Mouse (Mus musculus) kidney, postnatal 36 days (tissue): Measurements from ENCODE around the gene Tmem151b.

ENCODE experiments used
- DNase-seq, 2 experiments: peaks; one replicate each; pipeline ENCODE4 v3.0.0; 2021 to 2022; ENCODE audit warnings: mixed read lengths in 2 of 2

The Tmem151b gene

DNA sequence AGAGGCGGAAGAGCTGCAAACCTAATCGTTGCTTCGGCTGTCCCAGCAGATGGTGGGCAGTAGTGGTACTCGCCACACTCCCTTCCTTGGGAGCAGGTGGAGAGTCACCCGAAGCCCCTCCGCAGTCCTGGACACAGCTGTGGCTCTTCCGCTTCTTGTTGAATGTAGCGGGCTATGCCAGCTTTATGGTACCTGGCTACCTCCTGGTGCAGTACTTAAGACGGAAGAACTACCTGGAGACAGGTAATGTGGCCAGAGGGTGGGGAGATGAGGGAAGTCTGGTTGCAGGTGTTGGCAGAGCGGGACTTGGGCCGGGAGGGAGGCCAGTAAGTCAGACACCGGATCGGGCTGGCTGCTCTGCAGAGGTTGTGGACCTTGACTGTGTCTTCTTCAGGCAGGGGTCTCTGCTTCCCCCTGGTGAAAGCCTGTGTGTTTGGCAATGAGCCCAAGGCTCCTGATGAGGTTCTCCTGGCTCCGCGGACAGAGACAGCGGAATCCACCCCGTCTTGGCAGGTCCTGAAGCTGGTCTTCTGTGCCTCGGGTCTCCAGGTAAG, 15.1 kb upstream of the Tmem151b start:
- DNase-seq, result peak in 1 of 2 experiments; percentile 41

DNA sequence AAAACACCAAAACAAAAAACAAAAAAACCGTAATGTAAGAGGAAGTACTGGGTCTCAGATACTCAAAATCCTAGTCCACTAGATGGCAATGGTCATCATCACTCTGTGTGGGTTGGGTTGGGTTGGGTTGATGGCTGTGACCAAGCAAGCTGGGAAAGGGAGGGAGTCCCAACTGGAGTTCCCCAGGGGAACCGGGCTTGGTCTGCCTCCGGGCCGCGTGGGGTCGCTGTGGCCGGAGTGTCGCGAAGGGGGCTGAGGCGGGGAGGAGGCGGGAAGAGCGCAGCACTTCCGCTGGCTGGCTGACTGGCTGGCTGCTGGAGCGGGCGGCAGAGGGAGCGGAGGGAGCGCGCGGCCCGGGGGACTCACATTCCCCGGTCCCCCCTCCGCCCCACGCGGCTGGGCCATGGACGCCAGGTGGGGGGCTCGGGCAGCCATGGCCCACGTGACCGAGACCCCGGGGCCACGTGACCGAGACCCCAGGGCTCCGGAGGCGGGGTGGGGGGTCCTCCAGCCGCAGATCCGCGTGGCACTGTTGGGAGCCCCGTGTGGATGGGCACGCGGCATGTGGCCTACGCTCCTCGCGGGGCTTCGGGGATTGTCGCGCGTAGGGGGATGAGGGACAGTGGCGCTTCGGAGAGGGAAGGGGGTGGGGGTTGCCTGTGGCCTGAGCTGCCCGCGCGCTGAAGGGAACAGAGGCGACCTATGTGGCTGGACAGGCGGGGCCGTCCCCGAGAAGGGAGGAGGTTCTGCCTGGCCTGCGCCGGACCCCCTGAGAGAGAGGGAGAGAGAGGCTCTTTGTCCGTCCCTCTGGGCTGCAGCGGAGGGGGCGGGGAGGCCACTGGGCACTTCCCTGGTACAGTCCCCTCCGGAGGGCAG, 14.4 kb upstream of the Tmem151b start, which contains the start of gene Slc35b2:
Gene Slc35b2 (plus strand): TSS at position 220 of the 876 bp plus-strand sequence.
- DNase-seq, result peak; percentile 94 to 96

DNA sequence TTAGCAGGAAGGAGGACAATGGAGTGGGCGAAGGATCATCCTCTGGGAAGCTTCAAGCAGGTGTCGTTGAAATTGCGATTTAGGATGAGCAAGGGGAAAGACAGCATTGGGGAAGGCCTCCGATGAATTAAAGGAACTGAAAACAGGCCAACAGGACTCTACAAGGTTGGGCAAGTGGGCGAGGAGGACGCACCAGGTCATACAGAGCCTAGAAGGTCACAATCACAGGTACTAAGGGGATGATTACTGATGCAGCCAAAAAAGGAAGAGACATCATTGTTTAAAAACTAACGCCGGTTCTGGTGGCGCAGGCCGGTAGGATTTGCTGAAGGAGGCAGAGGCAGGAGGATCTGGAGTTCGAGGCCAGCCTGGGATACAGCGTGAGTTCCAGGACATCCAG, 13.7 kb upstream of the Tmem151b start:
- DNase-seq, result no peak

DNA sequence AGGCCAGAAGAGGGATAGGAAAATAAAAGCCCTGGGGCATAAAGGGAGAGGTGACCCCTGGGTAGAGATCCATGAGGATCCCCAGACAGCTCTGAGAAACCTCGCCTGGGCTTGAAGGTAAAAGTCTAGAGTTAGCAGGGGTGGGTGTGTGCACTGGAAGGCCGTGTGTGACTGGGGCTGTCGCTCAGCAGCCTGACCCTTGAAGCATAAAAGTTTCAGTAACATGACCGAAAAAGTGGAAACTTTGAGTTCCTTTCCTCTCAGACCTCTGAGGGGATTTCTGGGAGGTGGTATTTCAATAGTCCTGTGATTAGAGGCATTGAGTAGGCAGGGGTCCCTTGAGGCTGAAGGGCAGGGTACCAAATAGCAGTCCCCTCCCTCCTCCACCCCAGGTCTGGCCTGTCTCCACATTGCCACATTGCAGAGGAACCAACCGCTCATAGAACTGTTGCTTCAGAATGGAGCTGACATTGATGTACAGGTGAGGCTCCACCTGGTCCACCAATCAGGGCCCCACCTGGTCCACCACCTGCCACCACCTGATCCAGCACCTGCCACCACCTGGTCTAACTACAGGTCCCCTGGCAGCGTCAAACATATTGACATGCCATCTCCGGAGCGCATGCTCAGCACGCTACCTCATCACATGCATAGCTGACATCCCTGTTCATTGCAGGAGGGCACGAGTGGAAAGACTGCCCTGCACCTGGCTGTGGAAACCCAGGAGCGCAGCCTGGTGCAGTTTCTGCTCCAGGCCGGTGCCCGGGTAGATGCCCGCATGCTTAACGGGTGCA, 10.5 kb upstream of the Tmem151b start:
- DNase-seq, result no peak

DNA sequence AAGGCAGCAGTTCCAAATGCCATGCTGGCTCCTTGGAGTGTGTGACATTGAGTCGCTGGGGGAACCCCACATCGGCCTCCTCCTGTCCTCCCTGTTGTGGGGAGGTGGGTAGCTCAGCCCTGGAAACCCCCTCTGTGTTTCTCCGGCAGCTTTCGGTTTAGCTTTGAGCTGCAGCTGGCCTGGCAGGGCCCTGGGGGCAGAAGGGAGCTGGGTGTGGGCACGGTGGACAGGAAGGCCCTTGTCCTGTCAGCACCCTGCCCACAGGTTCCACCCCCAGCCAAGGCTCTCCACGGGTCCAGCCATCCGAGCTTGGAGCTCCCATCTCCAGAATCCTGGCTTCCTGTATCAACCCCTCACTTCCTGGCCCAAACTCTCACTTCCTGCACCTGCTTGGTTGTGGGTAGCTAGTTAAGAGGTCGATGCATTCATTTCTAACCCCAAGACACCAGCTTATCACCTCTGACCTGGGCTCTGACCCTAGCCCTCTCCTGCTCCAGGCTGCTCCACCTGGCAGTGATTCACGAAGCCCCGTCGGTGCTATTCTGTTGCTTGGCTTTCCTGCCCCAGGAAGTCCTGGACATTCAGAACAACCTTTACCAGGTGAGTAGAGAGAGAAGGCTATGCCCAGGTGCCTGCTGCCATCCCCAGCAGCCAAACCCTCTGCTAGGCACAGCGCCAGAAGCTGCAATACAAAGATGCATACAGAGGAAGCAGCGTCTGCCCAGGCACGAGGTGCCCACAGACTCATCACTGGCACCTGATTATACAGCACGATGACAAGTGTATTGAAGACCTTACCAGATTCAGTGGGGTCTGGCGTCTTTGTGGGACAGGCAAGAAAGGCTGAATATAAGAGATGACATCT, 8.8 kb upstream of the Tmem151b start:
- DNase-seq, result no peak

DNA sequence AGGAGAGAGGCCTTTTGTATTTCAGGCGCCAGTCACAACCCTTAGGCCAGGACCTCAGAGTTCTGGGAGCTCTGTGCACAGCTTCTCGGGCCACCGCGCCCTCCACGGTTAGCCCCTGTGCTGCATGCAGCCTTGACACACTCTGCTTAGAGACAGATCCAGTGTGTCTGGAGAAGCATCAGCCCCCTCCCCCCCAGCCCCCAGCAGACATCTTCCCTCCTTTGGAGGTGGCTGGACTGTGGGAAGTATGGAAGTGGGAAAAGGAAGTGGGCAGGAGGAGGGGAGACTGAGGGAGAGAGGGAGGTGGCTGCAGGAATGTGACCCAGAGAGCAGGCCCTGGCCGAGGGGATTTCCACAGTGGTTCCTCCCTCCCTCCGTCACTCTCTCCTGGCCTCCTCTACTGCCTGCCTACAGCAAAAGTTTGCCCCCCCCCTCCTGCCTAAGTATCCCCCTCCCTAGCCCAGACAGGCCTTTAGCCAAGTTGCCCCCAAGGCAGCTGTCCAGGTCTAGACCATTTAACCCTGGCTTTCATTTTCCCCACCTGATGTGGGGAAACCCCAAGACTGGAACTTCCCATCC, 7.9 kb upstream of the Tmem151b start:
- no peak for DNase-seq

DNA sequence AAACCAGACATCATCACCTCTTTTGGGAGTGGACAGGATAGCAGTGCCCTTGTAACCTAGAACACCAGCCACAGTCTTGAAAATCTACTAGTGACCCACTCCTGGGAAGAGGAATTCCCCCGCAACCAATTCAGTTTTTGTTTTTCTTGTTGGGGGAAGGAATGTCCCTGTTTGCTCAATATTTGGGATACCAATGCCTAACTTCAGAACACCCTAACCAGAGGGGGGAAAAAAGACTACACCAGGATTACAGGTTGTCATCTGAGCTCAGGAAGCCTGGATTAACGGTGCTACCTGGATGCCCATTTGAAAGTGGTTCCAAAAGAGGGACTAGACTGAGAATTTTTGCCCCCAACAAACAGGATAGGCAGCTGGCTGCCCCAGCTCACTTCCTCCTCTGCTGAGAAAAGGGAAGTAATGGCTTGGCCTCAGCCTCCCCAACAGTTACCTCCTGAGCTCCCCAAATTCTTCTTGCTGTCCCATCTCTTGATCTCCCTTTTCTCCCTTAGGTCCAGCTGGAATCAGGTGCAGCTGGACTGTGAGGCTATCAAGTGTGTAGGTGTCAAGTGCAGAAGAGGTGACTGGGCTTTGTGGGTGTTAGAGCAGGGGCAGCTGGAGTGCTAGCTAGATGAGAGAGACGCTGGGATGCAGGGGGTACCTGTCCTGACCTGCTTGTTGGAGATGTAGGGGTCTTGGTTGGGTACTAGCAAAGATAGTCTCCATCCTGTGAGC, 7.2 kb upstream of the Tmem151b start:
- DNase-seq, result no peak

DNA sequence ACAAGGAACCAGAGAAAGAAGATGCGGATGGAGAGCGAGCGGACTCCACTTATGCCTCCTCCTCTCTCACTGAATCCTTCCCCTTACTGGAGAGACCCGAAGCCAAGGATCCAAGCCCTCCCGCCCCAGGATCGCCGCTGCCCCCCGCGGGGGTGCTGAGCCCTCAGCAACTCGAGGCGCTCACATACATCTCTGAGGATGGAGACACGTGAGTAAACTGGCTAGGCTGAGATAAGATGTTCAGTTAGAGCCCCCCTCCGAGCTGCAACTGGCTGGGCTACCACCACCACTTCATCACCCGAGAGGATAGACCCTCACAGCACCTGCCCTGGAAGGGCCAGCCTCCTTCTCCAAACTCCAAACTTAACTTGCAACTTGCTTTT, 6.6 kb upstream of the Tmem151b start:
- DNase-seq, result no peak

DNA sequence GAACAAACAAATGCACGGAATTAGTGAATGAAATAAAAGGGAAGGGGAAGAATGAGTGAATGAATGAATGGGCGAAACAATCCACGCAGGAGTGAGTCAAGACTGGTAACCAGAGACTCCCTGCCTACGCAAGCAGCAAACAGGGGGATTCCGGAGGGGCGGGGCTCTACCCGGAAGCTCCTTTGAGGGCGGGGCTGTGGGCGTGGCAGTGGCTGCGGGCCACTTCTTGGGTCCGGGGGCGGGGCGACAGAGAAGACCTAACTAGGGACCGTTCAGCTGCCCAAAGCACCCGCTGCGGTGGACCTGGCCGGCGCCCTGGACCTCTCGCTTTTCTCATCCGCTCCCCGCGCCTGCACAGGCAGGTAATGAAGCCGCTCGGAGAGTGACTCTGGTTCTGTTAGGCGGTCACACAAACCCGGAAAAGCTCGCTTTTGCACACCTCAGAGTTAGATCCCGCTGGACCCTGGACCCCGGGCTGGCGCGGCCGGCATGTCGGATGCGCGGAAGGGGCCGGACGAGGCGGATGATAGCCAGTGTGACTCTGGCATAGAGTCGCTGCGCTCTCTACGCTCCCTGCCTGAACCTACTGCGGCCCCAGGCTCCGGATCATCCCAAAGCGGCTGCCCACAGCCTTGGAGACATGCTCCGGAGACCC, 6.1 kb upstream of the Tmem151b start, which contains the start of gene Nfkbie:
Gene Nfkbie (plus strand): TSS at position 252 of the 655 bp plus-strand sequence.
- peak; percentile 97 to 99 for DNase-seq

DNA sequence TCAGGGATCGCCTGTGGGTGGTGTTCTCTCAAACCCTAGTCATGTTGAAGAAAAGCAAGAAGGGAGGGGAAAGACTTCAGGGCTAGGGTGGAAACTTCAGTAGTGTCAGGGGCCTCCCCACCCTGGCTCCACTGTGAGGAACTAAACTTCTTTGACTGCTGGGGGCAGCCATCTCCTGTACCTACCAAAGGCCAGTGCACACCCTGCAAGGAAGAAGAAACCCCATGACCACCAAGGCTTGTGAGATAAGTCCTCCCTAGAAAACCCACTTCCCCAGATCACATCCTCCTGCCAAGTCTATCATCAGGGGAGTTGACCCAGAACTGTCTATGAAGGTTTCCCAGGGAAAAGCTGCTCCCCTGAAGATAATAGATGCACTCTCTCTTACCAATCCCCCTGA, 4.9 kb upstream of the Tmem151b start:
- DNase-seq, result no peak

DNA sequence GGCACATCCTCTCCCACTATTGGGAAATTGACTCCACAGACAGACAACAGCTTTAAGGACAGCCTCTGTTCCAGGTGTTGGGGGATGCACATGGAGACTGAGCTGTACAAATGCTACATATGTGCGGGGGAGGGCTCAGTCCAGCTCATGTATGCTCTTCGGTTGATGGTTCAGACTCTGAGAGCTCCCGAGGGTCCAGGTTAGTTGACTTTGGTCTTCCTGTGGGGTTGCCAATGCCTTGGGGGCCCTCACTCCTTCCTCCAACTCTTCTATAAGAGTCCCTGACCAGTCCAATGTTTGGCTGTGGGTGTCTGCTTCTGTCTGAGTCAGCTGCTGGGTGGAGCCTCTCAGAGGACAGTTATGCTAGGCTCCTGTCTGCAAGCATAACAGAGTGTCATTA, 3.6 kb upstream of the Tmem151b start:
- DNase-seq, result no peak

DNA sequence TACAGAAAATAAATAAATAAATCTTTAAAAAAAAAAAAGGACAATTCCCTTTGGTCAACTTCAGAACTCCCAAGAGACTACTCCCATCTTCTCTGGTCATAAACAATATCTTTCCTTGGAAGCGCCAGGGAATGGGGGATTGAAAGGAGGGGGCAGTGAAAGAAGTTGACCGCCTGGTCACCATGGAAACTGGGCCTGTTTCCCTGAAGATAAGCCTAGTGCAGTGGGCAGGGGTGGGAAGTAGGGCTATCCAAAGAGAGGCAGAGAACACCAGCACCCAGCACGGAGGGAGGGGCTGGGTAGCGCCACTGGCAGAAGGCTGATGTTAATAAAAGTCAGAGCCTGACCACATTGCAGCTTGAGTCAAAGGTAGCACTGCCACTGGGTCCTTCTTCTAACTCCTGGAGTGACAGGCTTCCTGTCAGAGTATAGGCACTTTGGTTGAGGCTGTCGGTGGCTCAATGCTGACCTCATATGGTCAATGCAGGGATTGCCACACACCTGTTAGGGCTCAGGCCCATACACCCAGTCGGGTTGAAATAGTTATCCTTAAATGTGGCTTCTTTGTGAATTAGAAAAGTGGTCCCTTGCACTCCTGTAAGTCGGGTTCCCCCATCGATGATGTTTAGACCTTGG, 2.5 kb upstream of the Tmem151b start:
- DNase-seq, result peak; percentile 79 to 88

DNA sequence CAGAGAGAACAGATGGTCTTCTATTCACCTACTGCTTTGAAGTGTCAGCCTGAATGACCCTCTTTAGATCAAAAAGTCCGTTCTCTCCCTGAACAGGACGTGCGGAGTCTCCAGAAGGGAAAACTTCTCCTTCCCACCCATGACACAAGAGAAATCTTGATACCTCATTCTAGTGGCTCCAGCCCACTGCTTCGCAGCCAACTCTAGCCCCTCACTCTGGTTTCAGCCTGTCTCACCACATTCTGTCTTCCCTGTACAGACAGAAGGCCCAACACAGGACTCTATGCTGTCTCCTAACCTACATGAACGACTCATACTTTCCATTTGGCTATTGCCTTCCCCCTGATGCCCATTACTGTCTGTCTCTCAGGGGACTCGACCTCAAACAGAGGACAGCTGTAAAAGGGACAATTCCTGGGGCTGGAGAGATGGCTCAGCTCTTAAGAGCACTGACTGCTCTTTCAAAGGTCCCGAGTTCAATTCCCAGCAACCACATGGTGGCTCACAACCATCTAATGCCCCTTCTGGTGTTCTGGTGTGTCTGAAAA, 1.8 kb upstream of the Tmem151b start:
- no peak for DNase-seq

DNA sequence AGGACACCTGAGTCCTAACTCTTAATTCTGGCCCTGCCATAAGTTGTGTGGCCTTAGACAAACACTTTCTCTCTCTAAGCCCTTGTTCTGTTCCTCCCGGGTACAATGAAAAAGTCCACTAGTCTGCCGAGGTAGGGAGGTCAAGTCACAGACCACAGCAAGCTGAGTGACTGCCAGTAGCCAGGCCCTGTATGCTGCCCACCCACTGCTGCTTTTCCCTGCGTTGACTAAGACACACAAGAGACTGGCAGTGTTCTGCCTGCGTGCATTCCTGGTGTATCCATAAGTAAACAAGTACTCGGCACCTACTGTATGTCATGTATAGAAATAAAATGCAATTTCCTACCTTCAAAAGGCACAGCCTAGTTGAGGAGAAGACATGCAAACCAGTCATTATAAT, 776 bp upstream of the Tmem151b start:
- no peak for DNase-seq

DNA sequence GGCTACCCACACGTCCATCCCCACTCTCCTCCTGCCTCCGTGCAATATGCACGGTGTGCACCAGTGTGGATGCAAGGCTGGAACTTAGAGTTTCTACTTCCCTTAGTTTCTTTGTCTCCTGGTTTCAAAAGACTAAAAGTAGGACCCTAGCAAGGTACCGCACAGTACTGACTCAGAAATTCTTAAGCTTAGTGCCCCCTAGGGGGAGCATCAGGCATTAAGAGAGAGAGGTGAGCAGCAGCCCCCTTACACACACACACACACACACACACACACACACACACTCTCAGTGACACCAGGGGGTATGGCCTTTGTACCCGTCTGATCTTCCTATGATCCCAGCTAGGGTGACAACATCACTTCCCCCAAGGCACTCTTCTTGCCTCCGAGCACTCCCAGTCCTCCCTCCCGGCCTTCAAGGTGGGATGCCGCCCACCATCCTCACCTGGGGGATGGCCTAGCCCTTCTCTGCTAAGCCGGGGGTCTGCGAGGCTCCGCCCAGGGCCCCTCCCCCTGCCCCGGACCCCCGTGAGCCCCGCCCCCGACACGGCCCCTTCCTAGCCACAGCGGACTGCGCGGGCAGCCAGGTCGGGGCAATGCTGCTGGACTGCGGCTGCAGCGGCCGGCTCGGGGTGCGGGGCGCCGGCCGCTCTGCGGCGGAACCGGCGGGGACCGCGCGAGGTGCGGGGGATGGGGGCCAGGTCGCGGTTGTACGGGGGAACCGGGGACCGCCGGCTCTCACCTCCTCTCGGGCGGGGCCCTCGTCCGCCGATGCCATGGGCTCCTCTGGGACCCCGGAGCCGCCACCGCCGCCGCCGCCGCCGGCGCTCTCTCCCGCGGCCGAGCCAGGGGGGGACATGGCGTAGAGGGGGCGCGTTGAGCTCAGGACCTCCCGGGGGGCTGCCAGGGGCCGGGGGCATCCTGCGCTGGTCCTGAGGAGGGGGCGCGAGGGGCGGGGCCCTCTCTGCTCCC, 650 bp downstream of the Tmem151b start:
- DNase-seq, result no peak

DNA sequence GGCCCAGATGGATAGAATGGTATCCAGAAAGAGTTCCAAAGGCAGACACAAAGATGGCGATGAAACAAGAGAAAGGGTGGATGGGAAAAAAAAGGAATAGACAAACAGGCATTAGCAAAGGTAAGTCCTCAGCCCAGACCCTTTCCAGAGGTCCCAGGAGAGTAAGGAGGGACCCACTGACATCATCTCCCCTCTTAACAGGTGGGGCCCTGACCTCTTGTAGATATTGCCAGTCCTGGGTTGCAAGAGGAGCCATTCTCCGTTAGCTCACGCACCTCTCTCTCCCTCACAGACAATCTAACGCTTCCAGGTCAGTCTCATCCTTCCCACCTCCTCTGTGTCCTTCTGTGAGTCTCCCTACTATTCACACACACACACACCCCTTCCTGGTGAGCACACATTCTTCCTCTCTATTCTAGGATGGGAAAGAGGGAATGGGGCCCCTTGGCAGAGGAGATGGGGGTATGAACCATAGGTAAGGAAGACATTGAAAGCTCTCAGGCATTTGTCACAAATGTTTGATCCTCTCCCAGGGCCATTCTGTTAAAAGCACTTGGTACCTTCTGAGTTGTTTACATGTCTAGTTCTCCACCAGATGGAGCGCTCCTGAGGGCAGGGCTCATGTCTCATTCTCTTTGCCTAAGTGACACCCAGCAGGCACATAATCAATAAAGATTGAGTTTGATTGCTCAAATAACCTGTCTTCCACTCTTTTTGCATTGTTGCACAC, 1.9 kb downstream of the Tmem151b start:
- DNase-seq, result no peak

DNA sequence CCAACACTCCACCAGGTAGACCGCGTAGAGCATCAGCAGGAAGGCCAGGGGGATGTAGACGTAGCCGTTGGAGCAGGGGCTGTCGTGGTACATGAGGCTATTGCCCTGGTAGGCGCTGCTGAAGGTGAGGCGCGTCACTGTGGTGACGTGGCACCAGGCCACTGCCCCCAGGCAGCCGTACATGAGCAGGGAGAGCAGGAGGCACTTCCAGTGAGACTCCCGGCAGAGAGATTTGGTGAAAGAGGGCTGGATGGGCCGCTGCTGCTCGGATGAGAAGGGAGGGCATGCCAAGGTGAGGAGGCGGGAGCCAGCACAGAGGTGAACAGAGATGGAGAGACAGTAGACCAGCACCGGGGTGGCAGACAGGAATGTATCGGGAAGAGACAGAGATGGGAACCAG, 2.5 kb downstream of the Tmem151b start:
- no peak for DNase-seq
